Mouse (Mus musculus): ENCODE measurements around the gene Rad50. TPM values are rescaled to one million over a fixed set of nuclear protein-coding genes. Genes with fewer than 3 reads are reported as not detected.

Gene Rad50
- polyA plus RNA-seq, 1 experiment from 2014 or later: 28.1 TPM

Other genes with a start within 250 kb of the Rad50 start
- not detected in 2 replicates for gene Gm9837, start 236.8 kb downstream of the Rad50 start, polyA plus RNA-seq (2016; fragmentation: Nextera tagmentation; extraction: Ambion mirVana)
- not detected in 2 replicates for gene Gm9945, start 227.2 kb downstream of the Rad50 start, polyA plus RNA-seq (2016; fragmentation: Nextera tagmentation; extraction: Ambion mirVana)
- gene Sowaha, start 227.0 kb downstream of the Rad50 start, polyA plus RNA-seq (2016; fragmentation: Nextera tagmentation; extraction: Ambion mirVana): 0.13 and 0.51 TPM in 2 replicates
- gene Sept8, start 188.1 kb downstream of the Rad50 start, polyA plus RNA-seq (2016; fragmentation: Nextera tagmentation; extraction: Ambion mirVana): 18.6 and 22.8 TPM in 2 replicates
- 52.0 and 69.4 TPM in 2 replicates for gene Kif3a, start 139.9 kb downstream of the Rad50 start, polyA plus RNA-seq (2016; fragmentation: Nextera tagmentation; extraction: Ambion mirVana)
- 0.40 and 0.58 TPM in 2 replicates for gene Il4, start 88.7 kb downstream of the Rad50 start, polyA plus RNA-seq (2016; fragmentation: Nextera tagmentation; extraction: Ambion mirVana)
- gene Il13, start 72.6 kb downstream of the Rad50 start, polyA plus RNA-seq (2016; fragmentation: Nextera tagmentation; extraction: Ambion mirVana): not detected in 2 replicates
- not detected in 2 replicates for gene Il5, start 13.5 kb upstream of the Rad50 start, polyA plus RNA-seq (2016; fragmentation: Nextera tagmentation; extraction: Ambion mirVana)
- 5.0 and 8.2 TPM in 2 replicates for gene Irf1, start 62.7 kb upstream of the Rad50 start, polyA plus RNA-seq (2016; fragmentation: Nextera tagmentation; extraction: Ambion mirVana)
- gene Gm17334, start 65.9 kb upstream of the Rad50 start, polyA plus RNA-seq (2016; fragmentation: Nextera tagmentation; extraction: Ambion mirVana): not detected in 2 replicates
- 0.41 TPM in 1 of 2 replicates, not detected in the other for gene Gm12216, start 151.9 kb upstream of the Rad50 start, polyA plus RNA-seq (2016; fragmentation: Nextera tagmentation; extraction: Ambion mirVana)
- 4.8 and 4.9 TPM in 2 replicates for gene Slc22a5, start 184.3 kb upstream of the Rad50 start, polyA plus RNA-seq (2016; fragmentation: Nextera tagmentation; extraction: Ambion mirVana)

Measured in limb, embryonic 10.5 days (tissue).